Mouse (Mus musculus) stomach, postnatal 0 days (tissue): ENCODE measurements around the gene Mllt3.
A peak's percentile ranks its signal among the peaks of the same experiment; 100 is the strongest.

Experiments used
- CTCF ChIP-seq: IDR thresholded peaks from 2 replicates; pipeline ENCODE4 v1.5.1; 2016; ENCODE audit warnings: antibody characterized with exemption, low read depth, mild to moderate bottlenecking, moderate library complexity
- EP300 ChIP-seq: optimal IDR thresholded peaks from 2 replicates; pipeline ENCODE3; 2016; ENCODE audit warnings: antibody characterized with exemption

DNA sequence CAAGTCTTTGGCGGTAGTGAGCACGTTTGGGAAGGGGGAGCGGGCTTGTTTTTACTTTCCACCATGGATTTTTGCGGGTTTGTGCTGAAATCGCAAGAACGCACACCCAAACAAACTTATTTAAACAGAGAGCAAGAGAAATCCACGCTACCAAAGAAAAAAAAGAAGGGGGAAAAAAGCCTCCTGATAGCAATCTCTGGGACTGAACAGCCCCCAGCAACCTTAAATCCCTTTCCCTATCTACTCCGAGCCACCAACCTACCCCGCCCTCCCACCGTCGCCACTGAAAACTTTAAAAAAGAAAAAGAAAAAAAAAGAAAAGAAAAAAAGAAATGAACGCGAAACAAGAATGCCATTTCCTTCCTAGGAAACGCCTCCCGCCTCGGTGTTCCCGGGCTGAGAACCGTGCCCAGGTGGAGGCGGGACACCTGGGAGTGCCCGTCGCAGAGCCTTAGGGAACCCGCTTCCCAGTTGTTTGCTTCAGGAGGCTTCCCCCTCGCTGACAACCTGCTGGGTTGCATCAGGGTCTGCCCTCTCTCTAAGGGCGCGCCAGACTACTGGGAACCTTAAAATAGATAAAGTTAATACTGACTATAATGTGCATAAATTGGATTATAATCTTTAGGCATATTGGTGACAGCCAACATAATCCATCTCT, 694 bp upstream of the Mllt3 start:
- TF ChIP-seq CTCF, result peak; percentile 17; the same call in 1 of the 2 replicates
- no peak for TF ChIP-seq EP300
